Mouse (Mus musculus) right cerebral cortex, adult 18-20 months (tissue): ENCODE measurements at regions not wholly inside any gene's neighbourhood (a gene's known extent, or its start where the extent isn't known, plus 50 kb on each side); places are given as distances from the start of the nearest gene placed in this dataset.

Experiments used
- DNase-seq: peaks from one replicate; pipeline ENCODE4 v3.0.0; 2022; ENCODE audit warnings: mixed read lengths

- DNase-seq: no peak
Measured at GRCm38 (mm10) chr14:76863035-76863706, 173.4 kb upstream of the Ccdc122 start.

DNA sequence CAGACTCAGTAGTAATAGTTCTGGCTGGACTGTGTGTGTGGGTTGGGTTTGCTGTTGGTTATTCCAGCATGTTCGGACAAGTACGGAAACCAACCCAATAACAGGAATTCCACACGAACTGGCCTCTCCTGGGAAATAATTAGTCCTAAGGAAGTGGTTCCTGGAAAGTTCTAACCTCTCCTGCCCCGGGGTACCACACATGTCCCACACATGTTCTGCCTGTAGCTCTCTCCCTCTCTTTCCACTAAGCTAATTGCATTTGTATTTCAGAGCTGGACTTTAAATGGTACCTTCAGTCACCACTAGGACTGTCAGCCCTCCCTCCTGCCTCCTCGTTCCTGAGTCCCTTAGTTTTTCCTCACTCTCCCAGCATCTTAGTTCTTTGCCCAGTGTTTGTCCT, 178.2 kb upstream of the Ccdc122 start:
- no peak for DNase-seq

DNA sequence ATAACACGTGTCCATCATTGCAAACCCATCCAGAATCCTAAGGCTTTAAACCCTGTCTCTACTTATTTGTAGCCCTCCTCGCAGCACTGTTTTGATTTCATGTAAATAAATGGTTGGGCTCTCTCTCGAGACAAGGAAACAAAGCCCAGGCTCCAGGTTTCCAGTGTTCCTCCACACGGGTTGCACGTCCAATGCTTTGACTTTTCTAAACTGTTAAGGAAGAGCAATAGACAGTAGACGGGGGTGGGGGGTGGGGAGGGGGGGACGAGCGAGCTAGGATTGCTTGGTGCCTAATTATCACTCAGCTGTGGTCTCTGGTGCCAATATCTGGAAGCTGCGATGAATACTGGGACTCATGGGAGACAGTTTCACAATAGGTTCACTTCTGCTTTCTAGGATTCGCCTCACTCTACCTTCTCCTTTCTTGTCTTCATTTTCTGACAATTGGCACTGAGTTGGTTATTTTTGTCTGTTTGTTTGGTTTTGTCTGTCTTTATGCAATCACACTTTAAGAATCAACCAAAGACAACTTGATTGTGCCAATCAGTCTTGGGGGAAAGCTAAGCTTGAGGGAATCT, 179.3 kb upstream of the Ccdc122 start:
- no peak for DNase-seq

GRCm38 (mm10) chr14:76856591-76856990, 180.0 kb upstream of the Ccdc122 start:
- no peak for DNase-seq

DNA sequence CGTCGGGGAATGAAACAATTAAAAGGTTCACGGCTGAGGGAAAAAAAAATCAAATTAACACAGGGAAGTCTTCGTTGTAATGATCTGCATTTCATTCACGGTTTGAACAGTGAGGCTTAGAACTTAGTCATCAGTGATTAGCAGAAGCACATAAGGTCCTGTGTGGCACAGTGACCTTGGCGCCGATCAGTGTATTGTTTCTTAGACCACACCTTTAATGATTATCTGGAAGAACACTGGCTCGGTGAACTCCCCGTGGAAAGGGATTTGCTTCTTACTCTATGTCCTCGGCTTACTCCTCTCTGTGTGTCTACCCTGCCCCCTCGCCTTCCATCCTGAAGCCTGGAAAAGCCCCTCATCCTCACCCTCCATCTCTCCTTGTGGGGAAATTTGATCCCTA, 181.6 kb upstream of the Ccdc122 start:
- no peak for DNase-seq

DNA sequence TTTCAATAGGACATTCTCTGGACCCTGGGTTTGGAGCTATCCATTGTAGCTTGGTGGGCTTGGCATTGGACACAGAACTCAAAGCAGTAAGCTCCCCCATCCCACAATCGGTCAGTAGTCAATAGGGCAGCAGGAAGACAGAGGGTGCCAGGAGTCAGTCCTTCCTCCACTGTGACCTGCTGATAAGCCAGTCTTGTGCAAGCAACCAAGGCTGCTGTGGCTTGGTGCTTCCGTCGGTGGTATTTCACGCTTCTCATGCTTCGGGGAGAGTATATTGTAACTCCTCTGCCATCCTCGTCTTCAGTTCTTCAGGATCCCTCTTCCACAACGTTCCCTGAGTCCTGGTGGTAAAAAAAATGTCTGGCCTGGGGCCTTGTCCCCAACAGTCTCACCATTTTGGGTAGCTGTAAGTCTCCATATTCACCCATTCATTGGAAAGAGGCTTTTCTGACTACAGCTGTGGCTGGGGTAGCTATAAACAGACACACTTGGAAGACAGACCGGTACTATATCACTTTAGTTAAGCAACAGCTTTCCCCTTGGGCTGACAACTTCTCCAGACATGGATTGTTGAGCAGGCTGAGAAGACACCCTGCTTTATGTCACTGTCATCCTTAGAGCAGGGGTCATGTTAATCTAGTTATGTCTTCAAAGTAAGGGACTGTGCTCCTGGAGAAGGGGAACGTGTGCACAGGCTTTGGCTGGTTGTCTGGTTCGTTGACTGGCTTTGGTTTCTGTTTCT, 184.9 kb upstream of the Ccdc122 start:
- no peak for DNase-seq

DNA sequence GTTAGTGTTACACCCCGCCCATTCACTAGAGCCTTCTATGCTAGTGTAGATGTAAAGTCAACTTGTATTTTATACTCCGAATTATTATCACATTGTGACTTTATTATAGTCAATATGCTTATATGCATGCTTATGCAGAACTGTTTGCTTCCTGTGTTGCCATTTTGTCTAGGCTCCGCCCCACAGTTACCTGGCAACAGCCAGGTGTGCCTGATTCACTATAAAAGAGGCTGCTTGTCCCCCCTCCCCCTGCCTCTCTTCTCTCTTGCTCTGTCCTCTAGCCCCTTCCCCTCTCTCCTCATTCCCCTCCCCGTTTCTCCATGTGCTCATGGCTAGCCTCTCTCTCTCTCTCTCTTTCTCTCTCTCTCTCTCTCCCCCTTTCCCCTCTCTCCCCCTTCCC, 185.9 kb upstream of the Ccdc122 start:
- no peak for DNase-seq

DNA sequence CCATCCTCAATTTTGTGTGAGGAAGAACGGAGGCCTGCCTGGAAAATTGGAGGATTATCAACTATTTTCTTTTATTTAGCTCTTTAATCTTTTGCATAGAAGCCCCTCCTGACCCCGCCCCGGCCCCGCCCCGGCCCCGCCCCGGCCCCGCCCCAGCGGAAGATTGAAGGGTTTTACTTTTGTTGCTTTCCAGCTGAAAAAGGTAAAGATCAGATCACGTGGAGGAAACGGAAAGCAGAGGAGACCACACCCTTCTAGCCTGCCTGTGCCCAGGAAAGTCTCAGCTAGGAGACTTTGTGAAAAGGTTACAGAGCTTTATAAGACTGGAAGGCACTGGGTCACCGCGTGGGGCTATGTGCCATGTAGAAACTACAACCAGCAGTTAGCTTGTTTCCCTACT, 186.5 kb upstream of the Ccdc122 start:
- no peak for DNase-seq

DNA sequence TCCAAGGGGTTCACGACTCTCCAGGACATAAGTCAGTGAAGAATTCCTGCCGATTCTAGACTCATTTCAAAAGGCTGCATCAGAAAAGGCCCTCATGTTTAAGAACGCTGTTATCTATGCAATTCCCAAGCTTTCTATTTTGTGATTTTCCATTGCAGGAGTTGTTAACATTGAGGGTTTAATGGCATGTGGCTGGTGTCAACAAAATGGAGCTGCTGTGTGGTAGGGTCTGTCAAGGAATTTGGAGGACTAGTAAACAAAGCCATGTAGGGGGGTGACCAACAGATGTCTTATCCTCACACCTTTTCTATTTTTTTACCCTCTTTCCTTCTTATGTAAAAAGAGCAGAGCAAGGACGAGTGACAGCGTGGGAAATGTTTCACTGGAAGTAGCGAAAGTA, 186.9 kb upstream of the Ccdc122 start:
- DNase-seq: no peak

DNA sequence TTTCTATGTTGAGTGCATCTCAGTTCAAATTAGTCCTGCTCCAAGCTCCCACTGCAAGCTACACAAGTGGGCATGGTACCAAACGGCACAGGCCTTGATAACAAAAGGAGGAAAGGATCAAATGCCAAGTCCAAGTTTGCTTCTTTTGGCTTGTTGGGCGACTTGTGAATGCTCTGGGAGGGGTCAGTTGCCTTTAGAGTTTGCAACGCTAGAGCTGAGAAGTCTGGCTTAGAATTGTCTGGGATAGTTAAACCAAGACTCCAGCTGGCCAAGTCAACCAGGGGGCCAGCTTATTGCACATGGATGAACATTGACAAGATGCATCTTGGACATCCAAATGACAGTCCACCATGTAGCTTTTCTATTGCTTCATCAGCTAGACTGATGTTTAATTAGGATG, 187.5 kb upstream of the Ccdc122 start:
- no peak for DNase-seq

DNA sequence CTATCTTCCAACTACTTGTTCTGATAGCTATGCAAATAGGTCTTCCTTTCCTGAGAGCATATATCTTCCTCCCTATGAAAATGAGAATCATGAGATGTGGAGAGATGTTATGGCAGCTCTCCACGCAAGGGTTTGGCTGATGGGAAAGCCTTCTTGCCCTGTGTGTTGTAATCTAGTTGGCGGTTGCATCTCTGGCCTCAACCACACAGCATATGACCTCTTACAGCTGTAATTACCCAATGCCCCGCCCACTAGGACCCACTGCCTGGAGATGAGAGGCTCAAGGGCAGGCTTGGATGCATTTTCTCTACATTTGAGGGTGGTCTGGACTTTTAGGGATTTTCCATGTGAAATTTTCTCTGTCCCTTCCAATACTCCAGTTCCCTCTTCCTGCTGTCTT, 190.9 kb upstream of the Ccdc122 start:
- no peak for DNase-seq

GRCm38 (mm10) chr14:76844717-76845116, 191.9 kb upstream of the Ccdc122 start:
- no peak for DNase-seq

DNA sequence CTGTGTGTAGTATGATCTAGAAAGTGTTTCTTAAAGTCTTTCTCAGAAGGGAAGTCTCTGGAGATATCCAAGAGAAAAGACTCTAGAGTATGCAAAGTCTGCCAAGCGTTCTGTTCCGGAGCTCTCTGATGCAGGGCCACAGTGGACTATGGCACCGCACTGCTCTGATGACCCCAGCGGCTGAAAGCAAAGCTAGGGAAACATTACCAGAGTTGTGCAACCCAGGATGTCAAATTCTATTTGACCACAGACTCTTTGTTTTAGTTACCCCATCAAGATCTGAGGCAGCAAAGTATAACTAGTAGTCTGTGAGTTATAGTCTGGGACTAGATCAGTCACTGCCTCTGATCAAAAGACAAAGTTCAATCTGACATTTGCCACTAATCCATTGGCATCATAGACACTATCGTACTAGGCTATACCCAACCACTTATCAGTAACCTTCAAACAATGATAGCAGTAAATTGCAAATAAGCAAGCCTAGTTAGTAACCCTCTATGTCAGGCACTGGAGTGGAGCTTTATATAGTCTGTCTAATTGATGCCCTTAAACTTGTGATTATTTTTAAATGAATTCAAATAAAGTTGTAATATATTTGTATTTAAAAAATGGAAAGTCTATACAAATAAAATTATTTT, 198.9 kb upstream of the Ccdc122 start:
- no peak for DNase-seq

DNA sequence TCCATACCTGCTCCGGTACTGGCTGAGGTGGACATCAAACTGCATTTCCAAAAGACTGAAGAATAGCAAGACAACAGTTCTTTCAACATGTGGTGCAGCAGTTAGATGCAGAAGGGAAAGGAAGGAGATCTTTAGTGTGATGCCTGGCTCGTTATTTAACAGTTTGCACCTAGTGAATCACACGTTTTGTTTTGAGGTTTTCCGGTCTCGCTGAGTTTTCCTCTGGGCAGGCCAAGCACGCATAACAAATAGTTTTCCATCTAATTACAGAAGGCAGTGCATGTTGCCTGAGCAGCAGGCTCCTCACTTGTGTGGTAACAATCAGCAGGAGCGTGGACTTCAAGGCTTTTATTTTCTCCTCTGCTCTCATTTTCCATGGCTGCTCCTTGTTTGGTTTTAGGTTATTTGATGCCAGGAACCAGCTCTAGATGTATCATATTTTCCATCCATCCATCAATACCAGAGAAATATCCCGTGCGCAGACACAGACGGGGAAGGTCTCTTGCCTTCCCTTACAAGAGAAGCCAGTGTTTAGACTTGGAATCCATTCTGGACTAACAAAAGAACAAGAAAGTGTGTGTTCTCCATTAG, 199.6 kb upstream of the Ccdc122 start:
- no peak for DNase-seq

GRCm38 (mm10) chr14:76836271-76836670, 200.3 kb upstream of the Ccdc122 start:
- no peak for DNase-seq

- DNase-seq: no peak
Measured at GRCm38 (mm10) chr14:76834084-76834483, 202.5 kb upstream of the Ccdc122 start.

- DNase-seq: no peak
Measured at GRCm38 (mm10) chr14:76829161-76829510, 207.4 kb upstream of the Ccdc122 start.

GRCm38 (mm10) chr14:76828453-76829160, 208.0 kb upstream of the Ccdc122 start:
- no peak for DNase-seq

DNA sequence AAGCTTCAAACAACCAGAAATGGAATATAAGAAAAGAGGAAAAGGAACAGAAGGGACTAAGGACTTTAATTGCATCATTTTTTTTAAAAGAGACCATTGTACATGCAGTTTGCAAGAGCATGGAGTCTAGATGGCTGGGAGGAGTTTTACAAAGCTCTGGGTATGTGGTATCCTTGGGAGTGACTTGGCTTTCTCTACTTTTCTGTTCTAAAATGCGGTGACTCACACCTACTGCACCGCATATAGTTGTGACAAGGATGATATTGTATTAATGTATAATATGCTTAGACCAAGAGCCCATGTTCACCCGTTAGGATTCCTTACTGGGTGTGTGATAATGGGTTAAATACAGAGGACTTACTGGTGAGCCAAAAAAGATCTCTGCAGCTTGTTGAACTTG, 212.5 kb upstream of the Ccdc122 start:
- no peak for DNase-seq

DNA sequence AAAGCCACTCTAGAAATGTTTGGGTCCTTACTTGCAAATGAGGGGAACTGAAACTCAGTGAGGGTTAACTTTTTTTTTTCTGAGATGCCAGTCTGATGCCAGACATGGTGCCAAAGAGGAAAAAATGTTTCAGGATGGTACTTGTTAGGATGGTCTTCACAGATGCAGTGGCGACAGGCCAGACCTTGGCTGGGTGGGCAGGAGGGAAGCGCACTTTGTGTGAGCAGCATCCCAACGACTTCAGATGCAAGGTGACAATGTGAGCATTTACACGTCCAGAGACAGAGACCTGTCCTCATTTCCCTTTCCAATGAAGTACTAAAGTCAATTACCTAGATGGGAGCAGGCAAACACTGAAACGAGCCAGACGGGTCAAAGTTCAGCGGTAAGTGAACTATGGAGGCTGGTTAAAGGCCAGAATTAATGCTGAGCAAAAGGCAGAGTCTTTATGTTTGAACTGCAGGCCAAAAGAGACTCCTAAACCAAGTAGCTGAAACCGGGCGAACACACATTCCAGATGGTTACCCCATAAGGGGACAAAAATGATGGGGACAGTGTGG, 213.7 kb upstream of the Ccdc122 start:
- DNase-seq: no peak

DNA sequence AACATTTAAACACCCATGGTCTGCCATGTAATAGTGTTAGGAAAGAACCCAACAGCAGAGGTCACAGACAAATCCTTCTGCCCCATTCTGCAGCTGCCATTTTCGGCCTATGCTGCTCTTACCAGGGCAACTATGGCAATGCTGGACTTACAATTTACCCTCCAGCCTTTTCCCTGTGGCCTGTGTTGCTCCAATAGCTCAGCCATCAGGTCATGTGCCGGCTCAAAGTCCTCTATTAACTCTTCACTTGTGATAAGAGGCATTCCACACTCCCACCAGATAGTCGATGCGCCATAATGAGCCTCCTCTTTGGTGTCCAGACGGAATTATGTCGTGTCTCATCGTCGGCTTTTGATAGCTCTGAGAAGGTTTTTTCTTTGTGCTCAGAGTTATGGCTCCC, 214.7 kb upstream of the Ccdc122 start:
- DNase-seq: no peak

GRCm38 (mm10) chr14:76821484-76821883, 215.1 kb upstream of the Ccdc122 start:
- DNase-seq: no peak

GRCm38 (mm10) chr14:76820989-76821388, 215.6 kb upstream of the Ccdc122 start:
- DNase-seq: no peak
